Mouse (Mus musculus): ENCODE results near the gene Dnajc11. TPM values are rescaled to one million over a fixed set of nuclear protein-coding genes. Genes with fewer than 3 reads are reported as not detected.

Dnajc11 gene
- polyA plus RNA-seq, 1 experiment from 2014 or later = 82.8 TPM

GRCm38 (mm10) chr4:151975441-151975840 is 42.0 kb downstream of the Dnajc11 start:
- peaks cover 3% of the 10 kb centered on the region for H3K9me3 ChIP-seq (replicated peaks)
- no peaks in the 10 kb centered on the region for H3K4me1 ChIP-seq
- no peak overlapping the region for H3K4me2 ChIP-seq (replicated peaks)
- no peak overlapping the region for H3K27ac ChIP-seq
- peaks cover 60% of the 10 kb centered on the region for H3K36me3 ChIP-seq
- H3K4me3 ChIP-seq = no peak overlapping the region
- H3K27me3 ChIP-seq = no peaks in the 10 kb centered on the region
- 98% methylated on average over 3 of the region's 3 CpGs for WGBS
- ATAC-seq (ENCODE audit: low FRiP score) = no peak
- H3K9ac ChIP-seq = no peak overlapping the region

DNA sequence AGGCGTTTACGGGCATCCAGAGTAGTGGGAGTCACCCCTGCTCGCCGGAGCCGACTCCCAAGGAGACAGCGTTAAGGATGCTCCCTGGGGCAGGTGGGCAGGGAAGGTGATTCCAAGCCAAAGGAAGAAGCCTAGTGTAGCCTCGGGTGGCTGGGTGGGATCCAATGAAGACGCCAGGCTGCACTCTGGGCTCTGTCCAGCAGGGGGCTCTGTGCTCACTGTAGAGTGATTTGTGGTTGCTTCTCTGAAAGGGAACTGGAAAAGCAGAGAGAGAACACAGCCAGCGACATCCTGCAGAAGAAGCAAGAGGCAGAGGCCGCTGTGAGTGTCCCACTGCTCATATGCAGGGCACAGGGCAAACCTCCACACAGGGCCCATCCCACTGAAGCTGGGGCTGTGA is 44.3 kb downstream of the Dnajc11 start:
- ATAC-seq (ENCODE audit: low FRiP score) = no peak
- H3K4me1 ChIP-seq = peaks cover under 1% of the 10 kb centered on the region; the same call in 1 of the 2 replicates
- no peak overlapping the region for H3K4me2 ChIP-seq (replicated peaks)
- peaks cover 63% of the 10 kb centered on the region for H3K36me3 ChIP-seq
- no peak overlapping the region for H3K9ac ChIP-seq
- no peak overlapping the region for H3K27ac ChIP-seq
- no peaks in the 10 kb centered on the region for H3K27me3 ChIP-seq
- no peak overlapping the region for H3K4me3 ChIP-seq
- WGBS = 45% methylated on average over 10 of the region's 10 CpGs
- peaks cover 3% of the 10 kb centered on the region for H3K9me3 ChIP-seq (replicated peaks)

GRCm38 (mm10) chr4:151980699-151981098 is 47.2 kb downstream of the Dnajc11 start:
- no peaks in the 10 kb centered on the region for H3K27me3 ChIP-seq
- H3K9ac ChIP-seq = no peak overlapping the region
- peaks cover 10% of the 10 kb centered on the region for H3K4me1 ChIP-seq
- 83% methylated on average over 8 of the region's 8 CpGs for WGBS
- no peak overlapping the region for H3K4me3 ChIP-seq
- ATAC-seq (ENCODE audit: low FRiP score) = no peak
- no peaks in the 10 kb centered on the region for H3K9me3 ChIP-seq (replicated peaks)
- no peak overlapping the region for H3K4me2 ChIP-seq (replicated peaks)
- H3K36me3 ChIP-seq = peaks cover 44% of the 10 kb centered on the region
- H3K27ac ChIP-seq = no peak overlapping the region

DNA sequence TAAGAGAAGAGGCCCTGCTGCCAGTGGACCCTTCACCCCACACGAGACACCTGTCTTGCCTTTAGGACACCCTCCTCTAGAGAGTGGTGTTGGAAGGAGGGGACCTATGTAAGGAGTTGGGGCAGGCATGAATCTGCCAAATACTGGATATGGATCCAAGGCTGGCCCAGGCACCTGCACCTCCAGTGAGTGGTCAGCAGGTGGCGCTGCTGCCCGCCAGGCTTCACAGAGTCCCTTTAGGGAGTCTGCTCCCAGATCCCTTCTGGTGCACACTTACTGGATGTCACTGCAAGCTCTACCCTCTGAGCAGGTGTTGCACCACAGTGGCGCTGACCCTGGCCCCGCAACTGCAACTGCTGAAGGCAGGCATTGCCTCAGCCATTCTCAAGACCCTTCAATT is 47.9 kb downstream of the Dnajc11 start:
- Histone ChIP-seq H3K36me3 (peaks cover 40% of the 10 kb centered on the region), H3K27ac (no peak overlapping the region), H3K27me3 (no peaks in the 10 kb centered on the region), H3K9me3 (replicated peaks) (no peaks in the 10 kb centered on the region), H3K4me2 (replicated peaks) (no peak overlapping the region), H3K4me3 (no peak overlapping the region), H3K4me1 (peaks cover 16% of the 10 kb centered on the region), H3K9ac (no peak overlapping the region)
- ATAC-seq (ENCODE audit: low FRiP score) = peak; percentile 53
- 15% methylated on average over 5 of the region's 5 CpGs for WGBS

DNA sequence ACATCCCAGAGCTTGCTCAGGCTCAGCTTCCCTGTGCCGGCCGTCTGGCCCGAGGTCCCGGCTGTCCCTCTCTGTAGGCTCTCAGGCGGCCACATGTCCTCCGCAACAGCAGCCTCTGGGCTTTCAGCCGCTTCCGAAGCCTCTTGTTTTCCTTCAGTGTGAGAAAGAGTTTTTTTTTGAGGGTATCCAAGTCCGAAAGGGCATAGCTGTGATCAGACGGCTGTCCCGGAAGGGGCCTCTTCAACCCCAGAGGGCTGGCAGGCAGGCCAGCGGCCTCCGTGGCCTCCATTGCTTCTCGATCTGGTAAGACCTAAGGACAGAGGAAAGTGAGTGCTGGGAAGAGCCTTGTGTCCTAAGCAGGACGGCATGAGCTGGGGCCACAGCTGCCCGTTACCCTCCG is 49.6 kb downstream of the Dnajc11 start:
- H3K36me3 ChIP-seq = peaks cover 34% of the 10 kb centered on the region
- H3K9me3 ChIP-seq (replicated peaks) = no peaks in the 10 kb centered on the region
- H3K4me3 ChIP-seq = no peak overlapping the region
- H3K9ac ChIP-seq = no peak overlapping the region
- H3K27me3 ChIP-seq = no peaks in the 10 kb centered on the region
- no peak overlapping the region for H3K27ac ChIP-seq
- ATAC-seq (ENCODE audit: low FRiP score) = no peak
- WGBS = 55% methylated on average over 17 of the region's 17 CpGs
- H3K4me1 ChIP-seq = peaks cover 29% of the 10 kb centered on the region
- H3K4me2 ChIP-seq (replicated peaks) = no peak overlapping the region

GRCm38 (mm10) chr4:151983560-151983959 is 50.1 kb downstream of the Dnajc11 start:
- H3K9me3 ChIP-seq (replicated peaks) = no peaks in the 10 kb centered on the region
- WGBS = 39% methylated on average over 8 of the region's 9 CpGs
- no peak for ATAC-seq (ENCODE audit: low FRiP score)
- no peak overlapping the region for H3K27ac ChIP-seq
- H3K4me1 ChIP-seq = peaks cover 33% of the 10 kb centered on the region
- peaks cover 34% of the 10 kb centered on the region for H3K36me3 ChIP-seq
- no peaks in the 10 kb centered on the region for H3K27me3 ChIP-seq
- no peak overlapping the region for H3K4me2 ChIP-seq (replicated peaks)
- peak overlapping the region; percentile 35 for H3K9ac ChIP-seq
- H3K4me3 ChIP-seq = no peak overlapping the region

DNA sequence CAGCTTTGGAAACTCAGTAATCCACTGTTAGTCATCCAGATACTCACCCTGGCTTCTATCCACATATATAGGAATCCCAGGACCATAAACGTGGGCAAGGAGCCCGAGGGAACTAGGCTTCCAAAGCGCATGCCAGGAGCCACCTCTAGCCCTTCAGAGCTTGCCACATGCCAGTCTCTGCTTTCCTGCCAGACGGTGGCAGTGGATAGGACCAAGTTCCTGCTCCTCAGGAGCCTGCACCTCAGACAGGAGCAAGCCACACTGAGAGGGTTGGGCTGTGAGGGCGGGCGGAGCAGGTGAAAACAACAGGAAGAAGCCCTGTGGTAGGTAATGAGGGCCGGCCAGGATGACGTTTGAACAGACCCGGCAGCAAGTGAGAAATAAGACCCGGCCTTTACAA is 52.4 kb downstream of the Dnajc11 start:
- Histone ChIP-seq H3K36me3 (peaks cover 27% of the 10 kb centered on the region), H3K4me3 (no peak overlapping the region), H3K9ac (no peak overlapping the region; the same call in 1 of the 2 replicates), H3K27me3 (no peaks in the 10 kb centered on the region), H3K4me1 (peaks cover 36% of the 10 kb centered on the region), H3K9me3 (replicated peaks) (no peaks in the 10 kb centered on the region), H3K4me2 (replicated peaks) (no peak overlapping the region), H3K27ac (no peak overlapping the region)
- WGBS = 45% methylated on average over 10 of the region's 10 CpGs
- no peak for ATAC-seq (ENCODE audit: low FRiP score)

DNA sequence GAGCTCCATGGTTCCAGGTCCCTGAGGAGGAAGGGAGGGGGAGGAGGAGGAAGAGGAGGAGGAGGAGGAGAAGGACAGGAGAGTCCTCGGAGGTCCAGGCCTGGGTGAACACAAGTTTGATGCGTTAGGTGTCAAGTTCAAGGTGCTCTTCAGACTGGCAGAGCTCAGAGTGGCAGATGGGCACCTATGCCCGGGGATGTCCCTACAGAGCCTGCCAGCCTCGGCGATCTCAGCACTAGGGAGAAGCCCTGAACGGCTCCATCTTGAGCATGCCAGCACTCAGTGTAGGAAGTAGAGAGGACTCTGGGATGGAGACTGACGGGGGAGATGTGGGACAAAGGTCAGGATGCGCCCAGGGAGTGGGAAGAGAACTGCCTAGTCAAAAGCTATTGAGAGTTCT is 53.2 kb downstream of the Dnajc11 start:
- peaks cover 31% of the 10 kb centered on the region for H3K36me3 ChIP-seq
- H3K27ac ChIP-seq = no peak overlapping the region
- H3K9me3 ChIP-seq (replicated peaks) = no peaks in the 10 kb centered on the region
- WGBS = 68% methylated on average over 8 of the region's 8 CpGs
- peak overlapping the region; percentile 37 for H3K9ac ChIP-seq
- no peak overlapping the region for H3K4me2 ChIP-seq (replicated peaks)
- H3K4me3 ChIP-seq = no peak overlapping the region
- H3K4me1 ChIP-seq = peaks cover 36% of the 10 kb centered on the region
- no peak for ATAC-seq (ENCODE audit: low FRiP score)
- H3K27me3 ChIP-seq = no peaks in the 10 kb centered on the region

GRCm38 (mm10) chr4:151988014-151988341 is 54.5 kb downstream of the Dnajc11 start:
- 30% methylated on average over 10 of the region's 10 CpGs for WGBS

DNA sequence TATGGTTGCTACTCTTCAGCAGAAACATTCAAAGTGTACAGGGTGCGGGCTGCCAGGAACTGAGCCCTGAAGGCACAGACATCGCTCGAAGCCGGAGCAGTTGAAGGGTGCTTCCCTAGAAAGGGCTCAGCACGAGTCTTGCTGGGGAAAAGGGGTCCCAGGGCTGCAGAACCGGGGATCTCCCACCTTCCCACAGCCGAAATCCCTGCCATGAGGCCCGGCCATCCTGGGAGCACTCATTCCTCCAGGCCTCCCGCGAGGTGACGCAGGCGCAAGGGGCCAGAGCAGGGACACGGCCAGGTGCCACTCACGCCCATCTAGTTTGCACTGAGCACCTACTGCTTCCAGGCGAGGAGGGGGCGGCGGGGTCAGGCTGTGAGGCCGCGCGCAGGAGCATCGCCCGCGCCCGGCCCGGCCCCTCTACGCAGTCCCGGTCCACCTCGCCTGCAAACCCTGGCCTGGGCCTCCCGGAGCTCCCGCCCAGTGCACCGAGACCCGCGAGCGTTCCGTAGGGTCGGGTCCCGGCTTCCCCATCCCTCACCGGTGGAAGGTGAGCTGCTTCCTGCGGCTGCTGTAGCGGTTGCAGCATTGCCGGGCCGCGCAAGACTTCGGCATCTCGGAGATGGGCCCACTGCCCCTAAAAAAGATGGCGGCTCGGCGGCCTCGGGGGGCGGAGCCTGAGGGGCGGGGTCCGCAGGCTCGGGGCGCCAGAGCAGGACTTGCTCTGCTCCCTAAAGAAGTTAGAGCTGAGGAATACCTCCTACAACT is 55.0 kb downstream of the Dnajc11 start, which contains the start of gene Thap3:
Gene Thap3, minus strand, starts transcription at position 656 of the 768 bp plus-strand sequence.
- Histone ChIP-seq H3K9me3 (replicated peaks) (no peaks in the 10 kb centered on the region), H3K9ac (peak within 1 kb of the TSS; percentile 91), H3K4me1 (peaks cover 30% of the 10 kb centered on the region), H3K4me3 (peak within 1 kb of the TSS; percentile 67), H3K36me3 (peaks cover 29% of the 10 kb centered on the region), H3K4me2 (replicated peaks) (peak within 1 kb of the TSS; percentile 71), H3K27ac (peak within 1 kb of the TSS; percentile 70; the same call in 1 of the 2 replicates), H3K27me3 (no peaks in the 10 kb centered on the region)
- 1% methylated on average over 54 of the region's 54 CpGs for WGBS
- ATAC-seq (ENCODE audit: low FRiP score) = peak; percentile 75

More at GRCm38 (mm10) chr4:151988014-151988341, 54.5 kb downstream of the Dnajc11 start:
- peak overlapping the region; percentile 71 for H3K4me2 ChIP-seq (replicated peaks)
- peaks cover 33% of the 10 kb centered on the region for H3K36me3 ChIP-seq
- H3K4me1 ChIP-seq = peaks cover 33% of the 10 kb centered on the region
- no peaks in the 10 kb centered on the region for H3K9me3 ChIP-seq (replicated peaks)
- peak overlapping the region; percentile 67 for H3K4me3 ChIP-seq
- no peak overlapping the region for H3K27ac ChIP-seq
- ATAC-seq (ENCODE audit: low FRiP score) = no peak
- peak overlapping the region; percentile 91 for H3K9ac ChIP-seq
- no peaks in the 10 kb centered on the region for H3K27me3 ChIP-seq

DNA sequence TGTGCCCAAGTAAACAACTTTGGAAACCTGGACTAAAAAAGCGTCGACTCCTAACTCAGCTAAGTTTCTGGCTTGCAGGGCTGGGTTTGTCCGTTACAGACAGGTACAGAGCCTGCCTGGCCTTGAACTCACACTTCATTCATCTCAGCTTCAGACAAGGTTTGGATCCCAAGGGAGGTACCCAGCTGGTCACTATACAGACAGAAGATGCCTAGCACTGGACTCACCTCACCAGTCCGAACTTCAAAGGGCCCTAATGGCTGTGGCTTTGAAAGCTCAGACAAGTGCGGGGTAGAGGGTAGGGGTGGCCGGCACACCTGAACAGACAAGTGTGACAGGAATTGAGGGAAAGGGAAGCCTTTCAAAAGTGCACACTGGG is 55.6 kb downstream of the Dnajc11 start:
- Histone ChIP-seq H3K27ac (no peak overlapping the region), H3K4me2 (replicated peaks) (peak overlapping the region; percentile 71), H3K27me3 (no peaks in the 10 kb centered on the region), H3K4me1 (peaks cover 32% of the 10 kb centered on the region), H3K9ac (peak overlapping the region; percentile 91), H3K9me3 (replicated peaks) (no peaks in the 10 kb centered on the region), H3K36me3 (peaks cover 29% of the 10 kb centered on the region), H3K4me3 (peak overlapping the region; percentile 67)
- 35% methylated on average over 6 of the region's 6 CpGs for WGBS
- ATAC-seq (ENCODE audit: low FRiP score) = peak; percentile 53

DNA sequence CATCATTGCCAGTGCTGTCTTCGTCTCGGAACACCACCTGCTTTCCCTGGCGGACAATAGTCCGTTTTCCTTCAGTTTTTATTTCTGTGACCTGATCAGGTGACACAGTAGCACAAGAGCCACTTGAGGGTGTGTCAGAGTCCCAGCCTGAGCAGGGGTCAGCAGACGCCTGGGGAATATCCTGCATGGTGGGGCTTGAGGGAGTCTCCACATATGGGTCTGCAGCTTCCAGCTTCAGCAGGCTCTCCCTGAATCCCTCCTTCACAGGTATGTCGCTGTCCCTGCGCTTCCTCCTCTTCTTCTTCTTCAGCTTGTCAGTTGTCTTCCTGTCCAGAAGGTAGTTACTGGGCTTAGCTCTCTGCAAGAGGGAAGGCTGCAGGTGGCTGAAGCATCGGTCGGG is 58.6 kb downstream of the Dnajc11 start:
- WGBS = 92% methylated on average over 9 of the region's 9 CpGs
- Histone ChIP-seq H3K27ac (no peak overlapping the region), H3K4me1 (peaks cover 29% of the 10 kb centered on the region), H3K27me3 (no peaks in the 10 kb centered on the region), H3K4me2 (replicated peaks) (no peak overlapping the region), H3K9ac (no peak overlapping the region), H3K4me3 (no peak overlapping the region), H3K36me3 (peaks cover 29% of the 10 kb centered on the region), H3K9me3 (replicated peaks) (no peaks in the 10 kb centered on the region)
- no peak for ATAC-seq (ENCODE audit: low FRiP score)

GRCm38 (mm10) chr4:151993035-151993434 is 59.5 kb downstream of the Dnajc11 start:
- ATAC-seq (ENCODE audit: low FRiP score) = no peak
- Histone ChIP-seq H3K36me3 (peaks cover 29% of the 10 kb centered on the region), H3K4me3 (no peak overlapping the region), H3K4me2 (replicated peaks) (no peak overlapping the region), H3K9ac (no peak overlapping the region), H3K4me1 (peaks cover 26% of the 10 kb centered on the region), H3K27me3 (no peaks in the 10 kb centered on the region), H3K9me3 (replicated peaks) (no peaks in the 10 kb centered on the region), H3K27ac (no peak overlapping the region)
- 91% methylated on average over 6 of the region's 6 CpGs for WGBS

Measured in hindbrain, embryonic 12.5 days (tissue).